Mouse (Mus musculus) embryonic facial prominence, embryonic 10.5 days (tissue): ENCODE data around the gene Nkx1-1. TPM values are rescaled to one million over a fixed set of nuclear protein-coding genes. Genes with fewer than 3 reads are reported as not detected.
A peak's percentile ranks its signal among the peaks of the same experiment; 100 is the strongest.

Source experiments
- DNase-seq: peaks from one replicate; pipeline ENCODE4 v3.0.0-alpha.2; 2017; ENCODE audit warnings: low spot score
- H3K27ac ChIP-seq: fragments of 300-500 bp; sonication (generic); replicated peaks from 2 replicates; pipeline ENCODE4 v1.5.1; 2016; ENCODE audit warnings: mild to moderate bottlenecking
- H3K27me3 ChIP-seq: fragments of 300-500 bp; sonication (generic); replicated peaks from 2 replicates; pipeline ENCODE4 v1.6.1; 2016; ENCODE audit warnings: low read depth, mild to moderate bottlenecking; ENCODE audit not compliant: poor library complexity, severe bottlenecking
- H3K36me3 ChIP-seq: fragments of 300-500 bp; sonication (generic); replicated peaks from 2 replicates; pipeline ENCODE4 v1.6.1; 2016; ENCODE audit warnings: mild to moderate bottlenecking, moderate library complexity
- H3K4me1 ChIP-seq: fragments of 300-500 bp; sonication (generic); 2 replicates; pipeline ENCODE4 v1.6.1; 2016
- H3K4me3 ChIP-seq: fragments of 300-500 bp; sonication (generic); 2 replicates; pipeline ENCODE4 v1.5.1; 2016; ENCODE audit warnings: mild to moderate bottlenecking, moderate library complexity
- H3K9me3 ChIP-seq: fragments of 300-500 bp; sonication (generic); 2 replicates; pipeline ENCODE4 v1.6.1; 2016; ENCODE audit warnings: mild to moderate bottlenecking
- WGBS: fragments of 180-500 bp; shearing (Covaris S2); methylation state at CpG from one replicate; pipeline ENCODE4 v1.1.7; 2016; 5-methylcytosine and 5-hydroxymethylcytosine counted together
- polyA plus RNA-seq: library from polyadenylated mRNA; unstranded; fragments of >200 nt; fragmentation: Nextera tagmentation; extraction: Ambion mirVana; gene quantifications from 2 replicates; pipeline ENCODE4 v1.2.1, GENCODE M21; 2016

Nkx1-1 gene
- not detected in 2 replicates for polyA plus RNA-seq

DNA sequence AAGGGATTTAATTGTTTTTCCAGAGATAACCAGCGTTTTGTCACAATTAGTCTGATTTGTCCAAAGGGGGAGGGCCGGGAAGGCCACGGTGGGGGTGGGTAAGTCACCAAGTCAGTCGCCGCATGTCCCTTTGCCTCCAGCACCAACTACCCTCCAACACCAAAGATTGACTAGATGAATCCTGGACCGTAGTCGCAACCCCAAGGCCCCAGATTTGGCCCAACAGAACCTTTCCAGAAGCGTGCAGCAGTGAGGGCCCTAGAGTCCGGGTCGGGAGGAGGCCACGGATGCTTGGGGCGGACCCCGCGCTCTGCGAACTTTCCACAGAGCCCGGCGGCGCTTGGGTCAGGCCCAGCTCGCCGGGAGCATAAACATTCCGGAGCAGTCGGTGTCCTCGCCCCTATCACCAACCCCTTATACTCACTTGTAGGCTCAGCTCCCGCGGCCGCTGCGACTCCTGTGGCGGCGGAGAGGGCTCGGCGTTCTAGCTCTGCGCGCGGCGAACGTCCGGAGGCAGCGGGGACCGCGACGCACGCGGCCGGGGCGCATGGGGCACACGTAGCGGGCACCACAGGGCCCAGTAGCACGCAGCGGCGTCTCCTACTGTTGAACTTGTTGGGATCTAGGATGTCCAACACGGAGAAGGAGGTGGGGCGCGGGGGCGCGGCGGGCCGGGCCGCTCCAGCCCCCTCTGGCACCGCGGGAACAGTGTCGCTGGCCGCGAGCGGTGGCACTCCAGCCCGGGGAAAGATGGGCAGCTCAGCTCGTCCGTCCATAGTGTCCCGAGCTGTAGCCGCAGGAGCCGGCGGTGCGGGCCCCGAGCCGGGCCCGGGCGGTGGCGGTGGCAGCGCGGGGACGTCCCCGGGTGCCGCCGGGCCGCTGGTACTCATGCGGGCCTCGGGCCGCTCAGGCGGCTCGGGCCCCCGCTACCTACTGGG lies at the start of gene Nkx1-1:
Gene Nkx1-1 (minus strand): TSS at position 776 of the 938 bp plus-strand sequence.
- Histone ChIP-seq H3K4me1 (peaks cover 59% of the 10 kb centered on the region), H3K4me3 (peak within 1 kb of the TSS; percentile 32), H3K9me3 (no peaks in the 10 kb centered on the region), H3K27ac (no peak within 1 kb of the TSS), H3K36me3 (no peaks in the 10 kb centered on the region), H3K27me3 (peaks cover 100% of the 10 kb centered on the region)
- peak; percentile 53 for DNase-seq
- under 1% methylated on average over 90 of the region's 90 CpGs for WGBS

DNA sequence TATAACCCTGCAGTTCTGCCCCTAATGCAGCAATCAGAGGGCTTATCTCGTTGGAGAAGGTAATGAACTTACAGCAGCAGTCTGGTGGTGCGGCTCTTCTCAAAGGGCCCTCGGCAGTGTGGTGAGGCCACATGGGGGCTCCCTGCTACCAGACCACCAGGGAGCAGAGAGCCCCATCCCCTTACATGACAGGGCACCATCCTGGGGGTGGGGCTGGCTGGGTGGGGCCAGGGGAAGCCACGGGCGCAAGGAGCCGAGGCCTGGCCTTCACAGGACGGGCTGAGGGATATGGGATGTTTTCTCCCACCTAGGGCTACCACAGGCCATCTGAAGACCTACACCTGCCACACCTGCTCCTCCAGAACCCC lies 47.5 kb upstream of the Nkx1-1 start:
- 55% methylated on average over 7 of the region's 7 CpGs for WGBS
- Histone ChIP-seq H3K4me3 (no peak overlapping the region), H3K27ac (no peak overlapping the region), H3K4me1 (peaks cover 27% of the 10 kb centered on the region), H3K27me3 (peaks cover 49% of the 10 kb centered on the region), H3K9me3 (no peaks in the 10 kb centered on the region), H3K36me3 (no peaks in the 10 kb centered on the region)
- DNase-seq = no peak

DNA sequence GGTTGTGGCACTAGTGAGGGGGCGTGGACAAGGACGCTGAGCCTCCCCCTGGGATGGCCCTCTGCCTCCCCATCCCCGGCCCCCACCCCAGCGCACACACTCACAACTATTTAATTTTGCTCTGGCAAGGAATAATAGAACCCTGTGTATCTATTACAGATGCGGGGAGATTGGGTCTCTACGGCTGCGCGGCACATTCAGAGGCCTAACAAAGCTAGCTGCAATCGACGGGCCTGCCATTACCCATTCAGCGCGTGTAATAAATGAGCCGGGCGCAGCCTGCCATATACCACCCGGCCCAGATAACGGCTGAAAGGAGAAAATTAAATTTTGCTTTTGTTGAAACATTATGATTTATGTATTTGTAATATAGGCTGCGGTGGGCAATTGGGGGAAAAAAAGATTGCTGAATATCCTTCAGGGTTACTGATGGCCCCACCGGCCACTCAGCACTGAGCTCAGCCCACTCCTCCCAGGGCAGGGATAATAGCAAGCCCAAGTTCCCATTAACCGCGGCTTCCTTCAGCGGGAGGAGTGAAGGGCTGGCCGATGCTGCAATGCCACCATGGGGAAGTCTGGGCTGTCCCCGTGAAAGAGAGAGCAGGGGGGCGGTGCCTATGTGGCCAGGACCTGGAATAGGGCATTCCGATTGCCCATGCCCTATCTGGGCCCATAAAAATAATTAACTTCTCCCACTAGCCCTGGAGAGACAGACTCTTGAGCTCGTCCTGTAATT lies 47.0 kb upstream of the Nkx1-1 start:
- DNase-seq = no peak
- 68% methylated on average over 26 of the region's 26 CpGs for WGBS
- Histone ChIP-seq H3K36me3 (no peaks in the 10 kb centered on the region), H3K4me3 (no peak overlapping the region), H3K27me3 (peaks cover 46% of the 10 kb centered on the region), H3K4me1 (peaks cover 22% of the 10 kb centered on the region), H3K27ac (no peak overlapping the region), H3K9me3 (no peaks in the 10 kb centered on the region)

DNA sequence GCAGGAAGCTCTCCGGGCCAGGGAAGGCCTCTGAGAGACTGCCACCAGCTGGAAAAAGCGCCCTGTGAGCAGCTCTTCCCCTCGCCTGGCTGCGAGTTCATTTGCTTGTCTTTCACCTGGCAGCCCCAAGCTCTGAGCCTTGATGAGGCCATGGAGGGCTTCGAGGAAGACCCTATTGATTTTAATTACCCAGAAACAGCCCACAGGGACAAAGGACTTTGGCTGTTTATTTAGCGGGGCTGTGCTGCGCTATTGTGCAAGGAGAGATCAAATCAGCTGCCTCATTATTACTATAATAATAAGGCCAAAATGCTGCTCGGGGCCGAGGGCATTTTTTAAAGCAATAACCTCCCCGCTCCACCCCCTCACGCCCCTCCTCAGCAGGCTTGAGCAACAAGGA lies 31.7 kb upstream of the Nkx1-1 start:
- Histone ChIP-seq H3K27ac (no peak overlapping the region; the same call in 1 of the 2 replicates), H3K36me3 (no peaks in the 10 kb centered on the region), H3K4me1 (peaks cover 42% of the 10 kb centered on the region), H3K27me3 (peaks cover 50% of the 10 kb centered on the region), H3K4me3 (no peak overlapping the region), H3K9me3 (no peaks in the 10 kb centered on the region)
- 52% methylated on average over 11 of the region's 11 CpGs for WGBS
- DNase-seq = no peak

DNA sequence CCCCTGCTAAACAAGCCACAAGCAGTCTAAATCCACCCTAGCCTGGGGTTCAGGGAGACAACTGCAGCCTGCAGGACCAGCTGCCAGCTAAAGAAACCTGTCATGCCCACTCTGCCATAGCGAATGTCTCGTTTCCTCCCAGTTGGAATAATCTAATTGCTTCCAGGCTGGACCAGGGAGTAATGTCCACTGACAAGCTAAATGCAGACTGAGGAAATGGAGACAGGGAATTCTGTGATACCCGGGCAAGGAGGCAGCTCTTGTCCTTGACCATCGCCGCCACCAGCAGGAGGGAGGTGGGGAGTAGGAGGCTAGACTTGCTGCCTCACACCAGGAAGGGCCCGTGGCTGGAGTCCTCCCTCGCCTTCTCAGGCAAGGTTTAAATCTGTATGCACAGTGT lies 30.6 kb upstream of the Nkx1-1 start:
- 49% methylated on average over 7 of the region's 7 CpGs for WGBS
- Histone ChIP-seq H3K4me1 (peaks cover 42% of the 10 kb centered on the region), H3K27ac (no peak overlapping the region), H3K36me3 (no peaks in the 10 kb centered on the region), H3K4me3 (no peak overlapping the region), H3K27me3 (peaks cover 57% of the 10 kb centered on the region), H3K9me3 (no peaks in the 10 kb centered on the region)
- peak; percentile 33 for DNase-seq

DNA sequence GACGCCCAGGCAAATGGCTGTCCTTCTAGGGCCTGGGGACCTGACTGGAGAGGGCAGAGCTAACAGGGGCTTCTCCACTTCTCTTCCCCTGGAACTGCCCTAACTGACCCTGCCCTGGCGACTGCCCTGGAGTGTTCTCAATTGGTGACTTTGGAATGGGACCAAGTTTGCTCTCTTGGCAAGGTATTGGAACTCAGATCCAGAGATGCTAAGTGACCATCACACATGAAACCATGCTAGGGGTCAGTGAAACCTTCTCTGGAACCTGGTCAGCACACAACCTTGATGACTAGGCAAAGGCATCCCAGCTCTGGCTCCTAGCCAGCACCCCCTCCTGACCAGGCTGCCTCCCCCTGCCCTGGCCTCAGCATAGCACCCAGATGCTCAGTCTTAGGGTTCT lies 25.3 kb upstream of the Nkx1-1 start:
- no peak for DNase-seq
- no peaks in the 10 kb centered on the region for H3K9me3 ChIP-seq
- WGBS = 63% methylated on average over 2 of the region's 2 CpGs
- no peak overlapping the region for H3K4me3 ChIP-seq
- H3K27me3 ChIP-seq = peaks cover 53% of the 10 kb centered on the region
- peaks cover 33% of the 10 kb centered on the region for H3K4me1 ChIP-seq
- H3K27ac ChIP-seq = no peak overlapping the region
- no peaks in the 10 kb centered on the region for H3K36me3 ChIP-seq

DNA sequence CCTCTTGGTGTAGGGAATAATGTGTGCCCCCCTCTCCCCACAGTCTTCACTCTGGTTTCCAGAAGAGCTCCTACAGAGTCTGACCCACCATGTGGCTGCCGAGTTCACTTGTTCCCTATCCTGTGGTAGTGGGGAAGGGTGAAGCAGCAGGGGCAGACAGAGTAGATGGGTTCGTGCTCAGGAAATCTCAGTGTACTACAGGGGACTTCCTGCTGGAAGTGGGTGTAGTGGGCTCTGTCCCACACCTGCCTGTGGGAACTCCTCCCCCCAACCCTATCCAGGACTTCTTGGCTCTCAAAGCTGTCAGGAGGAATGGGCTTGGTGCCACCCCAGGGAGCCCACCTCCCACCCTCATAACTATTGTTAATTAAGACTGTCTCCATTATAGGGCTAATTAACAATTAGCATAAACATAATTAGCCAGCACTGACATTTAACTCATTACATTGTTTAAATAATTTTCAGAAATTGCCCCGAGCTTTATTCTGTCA lies 24.4 kb upstream of the Nkx1-1 start:
- no peaks in the 10 kb centered on the region for H3K9me3 ChIP-seq
- H3K27ac ChIP-seq = no peak overlapping the region
- no peak overlapping the region for H3K4me3 ChIP-seq
- H3K4me1 ChIP-seq = peaks cover 24% of the 10 kb centered on the region
- no peak for DNase-seq
- H3K36me3 ChIP-seq = no peaks in the 10 kb centered on the region
- H3K27me3 ChIP-seq = peaks cover 47% of the 10 kb centered on the region
- WGBS = 61% methylated on average over 3 of the region's 3 CpGs

DNA sequence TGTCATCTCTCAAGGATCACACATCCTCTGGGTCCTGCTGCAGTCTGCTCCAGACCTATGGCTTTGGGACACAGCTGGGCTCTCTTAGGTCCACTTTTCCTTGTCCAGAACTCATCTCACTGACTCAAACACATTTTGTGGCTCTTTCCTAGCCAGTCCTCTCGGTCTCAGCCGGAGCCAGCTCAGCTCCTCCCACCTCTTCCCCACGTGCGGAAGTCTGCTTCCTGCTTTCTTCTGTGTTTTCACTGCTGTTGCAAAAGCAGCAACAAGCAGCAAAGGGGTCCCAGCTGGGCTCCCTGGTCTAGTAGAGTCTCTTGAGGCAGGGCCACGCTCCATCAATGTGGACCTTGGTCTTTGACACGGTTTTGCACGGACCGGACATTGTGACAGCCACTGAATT lies 22.0 kb upstream of the Nkx1-1 start:
- Histone ChIP-seq H3K36me3 (no peaks in the 10 kb centered on the region), H3K4me3 (no peak overlapping the region), H3K27ac (no peak overlapping the region), H3K4me1 (peaks cover 15% of the 10 kb centered on the region), H3K9me3 (no peaks in the 10 kb centered on the region), H3K27me3 (peaks cover 48% of the 10 kb centered on the region)
- DNase-seq = no peak
- WGBS = 61% methylated on average over 8 of the region's 8 CpGs

DNA sequence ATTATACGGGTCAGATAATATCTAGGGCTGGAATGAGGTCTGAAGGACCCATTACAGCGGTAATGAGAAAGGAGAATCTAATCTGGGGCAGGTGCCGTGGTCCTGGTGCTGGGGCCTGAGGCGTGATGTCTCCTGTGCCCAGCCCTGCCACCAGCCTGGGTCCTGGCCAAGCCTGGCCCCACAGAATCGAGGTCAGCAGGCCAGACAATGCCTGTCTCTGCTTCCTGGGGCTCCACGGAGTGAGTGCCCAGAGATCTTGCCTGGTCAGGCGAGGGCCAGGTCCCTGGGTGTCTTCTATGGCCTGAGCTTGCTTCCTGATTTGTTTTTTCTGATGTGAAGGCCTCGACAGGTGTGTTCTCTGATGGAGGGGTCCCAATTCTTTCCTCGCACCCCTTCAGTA lies 10.0 kb upstream of the Nkx1-1 start:
- DNase-seq = no peak
- Histone ChIP-seq H3K36me3 (no peaks in the 10 kb centered on the region), H3K4me1 (peaks cover 9% of the 10 kb centered on the region), H3K4me3 (no peak overlapping the region), H3K27ac (no peak overlapping the region), H3K9me3 (no peaks in the 10 kb centered on the region), H3K27me3 (peaks cover 69% of the 10 kb centered on the region)
- WGBS = 53% methylated on average over 9 of the region's 9 CpGs

DNA sequence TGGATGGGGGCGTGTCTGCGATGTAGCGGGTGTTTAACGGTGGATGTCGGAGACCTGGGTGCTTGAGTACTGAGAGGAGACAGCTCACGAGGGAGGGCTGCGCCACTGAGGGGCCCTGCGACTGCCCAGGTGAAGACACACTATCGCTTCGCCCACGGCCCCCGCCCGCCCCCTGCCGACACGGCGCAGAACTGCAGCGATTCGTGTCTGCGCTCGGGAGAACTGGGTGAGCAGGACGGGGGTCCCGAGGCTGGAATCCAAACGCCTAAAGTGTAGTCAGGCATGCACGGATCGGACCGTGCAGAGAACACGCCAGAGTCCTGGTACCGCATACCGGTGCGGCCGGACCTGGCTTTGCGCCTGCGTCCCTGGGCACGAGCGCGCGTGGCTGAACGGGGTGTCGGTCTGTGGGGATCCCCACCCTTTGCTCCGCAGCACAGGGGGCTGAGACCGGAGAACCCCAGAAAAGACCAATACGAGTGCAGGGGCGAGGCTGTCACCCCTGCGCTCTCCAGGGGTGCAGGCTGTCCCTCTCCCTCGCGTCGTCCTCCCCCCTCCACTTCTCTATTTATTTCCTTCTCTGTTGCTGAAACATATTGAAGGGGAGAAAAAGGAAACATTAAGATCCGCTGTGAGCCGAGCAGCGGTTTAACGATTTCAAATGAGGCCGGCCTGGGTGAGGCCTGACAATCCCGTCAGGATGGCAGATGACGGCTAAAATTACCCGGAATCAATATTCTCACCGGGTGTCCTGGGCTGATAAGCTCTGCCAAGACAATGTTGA lies 9.3 kb upstream of the Nkx1-1 start:
- peaks cover 76% of the 10 kb centered on the region for H3K27me3 ChIP-seq
- peaks cover 9% of the 10 kb centered on the region for H3K4me1 ChIP-seq
- peak overlapping the region; percentile 51 for H3K4me3 ChIP-seq

DNA sequence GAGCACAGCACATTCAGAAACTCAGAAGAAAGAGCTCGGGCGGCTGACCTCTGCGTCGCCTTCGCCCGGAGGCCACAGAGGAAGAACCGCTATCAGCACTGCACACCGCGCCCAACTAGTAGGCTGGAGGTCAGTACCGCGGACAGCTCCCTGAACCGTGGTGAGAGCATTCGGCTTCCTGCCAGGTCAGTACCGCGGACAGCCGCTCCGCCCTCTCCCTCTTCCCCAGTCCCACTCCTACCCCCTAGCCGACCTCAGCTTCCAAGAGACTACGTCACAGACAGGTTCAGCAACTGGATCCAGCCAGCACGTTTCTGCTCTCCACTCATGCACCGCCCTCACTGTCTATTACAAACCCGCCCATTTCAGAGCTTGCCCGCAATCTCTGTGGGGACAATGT lies 4.4 kb upstream of the Nkx1-1 start:
- H3K27ac ChIP-seq = no peak overlapping the region
- H3K9me3 ChIP-seq = no peaks in the 10 kb centered on the region
- no peak overlapping the region for H3K4me3 ChIP-seq
- DNase-seq = peak; percentile 94
- 3% methylated on average over 23 of the region's 23 CpGs for WGBS
- H3K4me1 ChIP-seq = peaks cover 29% of the 10 kb centered on the region
- H3K36me3 ChIP-seq = no peaks in the 10 kb centered on the region
- peaks cover 96% of the 10 kb centered on the region for H3K27me3 ChIP-seq

More for the DNA sequence above, 9.3 kb upstream of the Nkx1-1 start:
- 5% methylated on average over 56 of the region's 56 CpGs for WGBS
- Histone ChIP-seq H3K36me3 (no peaks in the 10 kb centered on the region), H3K27ac (no peak overlapping the region), H3K9me3 (no peaks in the 10 kb centered on the region)
- peak; percentile 84 for DNase-seq

DNA sequence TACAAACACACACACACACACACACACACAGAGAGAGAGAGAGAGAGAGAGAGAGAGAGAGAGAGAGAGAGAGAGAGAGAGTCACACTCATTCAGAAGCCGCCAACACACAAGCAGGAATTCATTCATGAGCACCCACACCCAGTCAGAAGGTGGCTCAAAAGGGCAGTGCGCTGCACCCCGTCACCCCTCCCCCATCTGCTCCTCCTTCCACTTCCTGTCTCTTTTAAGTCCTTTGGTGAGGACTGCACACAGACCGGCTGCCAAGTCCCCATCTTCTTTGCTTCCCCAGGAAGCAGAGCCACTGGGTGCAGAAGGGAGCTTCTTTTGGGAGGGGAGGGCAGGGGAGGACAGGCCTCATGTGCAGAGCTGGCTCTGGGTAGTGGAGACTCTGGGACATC lies 2.2 kb upstream of the Nkx1-1 start:
- no peak for DNase-seq
- Histone ChIP-seq H3K9me3 (no peaks in the 10 kb centered on the region), H3K4me1 (peaks cover 42% of the 10 kb centered on the region), H3K27ac (no peak overlapping the region), H3K27me3 (peaks cover 97% of the 10 kb centered on the region), H3K4me3 (no peak overlapping the region), H3K36me3 (no peaks in the 10 kb centered on the region)
- 0% methylated on average over 4 of the region's 4 CpGs for WGBS
